Mouse (Mus musculus): Measurements from ENCODE around the gene Mthfr. TPM values are rescaled to one million over a fixed set of nuclear protein-coding genes. Genes with fewer than 3 reads are reported as not detected.

Mthfr gene
- polyA plus RNA-seq, 1 experiment, result 36.3 TPM

DNA sequence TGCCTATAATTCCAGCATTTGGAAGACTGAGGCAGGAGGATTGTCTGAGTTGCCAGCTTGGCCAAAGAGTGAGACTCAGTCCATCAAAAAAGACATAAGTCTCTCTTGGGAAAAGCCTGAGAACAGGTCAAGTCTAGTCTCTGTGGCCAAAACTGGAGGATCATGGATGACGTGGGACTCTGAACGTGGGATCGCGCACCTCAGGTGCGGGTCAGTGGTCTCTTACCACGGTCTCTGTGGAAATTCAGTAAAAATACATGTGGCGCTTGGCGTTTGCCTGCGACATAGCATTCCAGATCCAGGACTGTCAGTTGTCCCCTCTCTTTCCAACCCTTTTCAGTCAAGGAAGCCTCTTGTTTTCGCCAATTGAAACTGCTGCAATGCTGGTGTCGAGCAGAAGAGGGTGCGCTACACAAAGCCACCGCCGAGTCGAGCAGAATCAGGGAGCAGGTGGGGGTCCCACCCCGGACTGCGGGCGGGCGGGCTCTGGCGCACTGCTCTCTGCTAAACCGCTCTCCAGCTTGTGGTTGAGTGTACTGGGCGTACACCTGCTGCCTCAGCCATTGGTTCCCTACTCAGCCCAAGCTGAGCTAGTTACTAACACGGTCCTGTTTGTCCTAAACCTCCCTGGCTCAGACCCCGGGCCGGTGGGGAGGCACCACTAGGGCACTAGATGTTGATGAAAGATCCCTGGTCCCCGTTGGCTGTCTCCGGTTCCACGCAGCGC lies 63.1 kb downstream of the Mthfr start:
- H3K4me3 ChIP-seq (ENCODE audit: insufficient read depth, low read depth, low read length), result peak overlapping the region; percentile 2
- H3K4me1 ChIP-seq (ENCODE audit: control insufficient read depth, insufficient read depth, low read length), result no peaks in the 10 kb centered on the region
- no peaks in the 10 kb centered on the region for H3K36me3 ChIP-seq (ENCODE audit: control insufficient read depth, insufficient read depth, low read length)
- no peaks in the 10 kb centered on the region for H3K27me3 ChIP-seq (replicated peaks; ENCODE audit: control insufficient read depth, insufficient read depth, low read length)
- TF ChIP-seq CTCF (conservative IDR thresholded peaks at IDR 0.05; ENCODE audit: insufficient read depth, insufficient read length, low read depth, low read length) (peak; percentile 48; the same call in 1 of the 2 replicates), POLR2A (IDR thresholded peaks at IDR 0.05; ENCODE audit: low read depth, low read length) (no peak)
- 20% methylated on average over 29 of the region's 29 CpGs for WGBS
- peak; percentile 60 for DNase-seq
- H3K27ac ChIP-seq (ENCODE audit: insufficient read depth, low read depth, low read length), result no peak overlapping the region

DNA sequence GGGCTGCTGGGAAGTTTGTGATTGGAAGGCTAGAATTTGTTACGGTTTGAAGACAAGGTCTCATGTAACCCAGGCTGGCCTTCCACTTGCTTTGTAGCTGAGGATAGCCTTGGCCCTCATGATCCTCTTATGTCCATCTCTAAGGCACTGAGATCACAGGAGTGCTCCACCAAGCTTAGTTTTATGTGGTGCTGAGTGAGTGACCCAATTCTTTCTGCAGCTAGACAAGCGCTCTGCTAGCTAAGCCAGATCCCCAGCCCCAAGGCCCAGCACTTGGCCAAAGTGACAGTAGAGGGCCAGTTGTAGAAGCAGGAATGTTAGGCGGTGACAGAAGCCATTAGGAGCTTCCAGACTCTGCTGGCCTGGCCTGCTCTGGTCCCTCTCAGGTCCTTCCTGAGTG lies 65.3 kb downstream of the Mthfr start:
- H3K27ac ChIP-seq (ENCODE audit: insufficient read depth, low read depth, low read length), result no peak overlapping the region
- no peak overlapping the region for H3K4me3 ChIP-seq (ENCODE audit: insufficient read depth, low read depth, low read length)
- no peak for TF ChIP-seq POLR2A (IDR thresholded peaks at IDR 0.05; ENCODE audit: low read depth, low read length)
- no peak for TF ChIP-seq CTCF (conservative IDR thresholded peaks at IDR 0.05; ENCODE audit: insufficient read depth, insufficient read length, low read depth, low read length)
- no peaks in the 10 kb centered on the region for H3K36me3 ChIP-seq (ENCODE audit: control insufficient read depth, insufficient read depth, low read length)
- H3K4me1 ChIP-seq (ENCODE audit: control insufficient read depth, insufficient read depth, low read length), result no peaks in the 10 kb centered on the region
- 93% methylated on average over 3 of the region's 3 CpGs for WGBS
- no peak for DNase-seq
- no peaks in the 10 kb centered on the region for H3K27me3 ChIP-seq (replicated peaks; ENCODE audit: control insufficient read depth, insufficient read depth, low read length)

DNA sequence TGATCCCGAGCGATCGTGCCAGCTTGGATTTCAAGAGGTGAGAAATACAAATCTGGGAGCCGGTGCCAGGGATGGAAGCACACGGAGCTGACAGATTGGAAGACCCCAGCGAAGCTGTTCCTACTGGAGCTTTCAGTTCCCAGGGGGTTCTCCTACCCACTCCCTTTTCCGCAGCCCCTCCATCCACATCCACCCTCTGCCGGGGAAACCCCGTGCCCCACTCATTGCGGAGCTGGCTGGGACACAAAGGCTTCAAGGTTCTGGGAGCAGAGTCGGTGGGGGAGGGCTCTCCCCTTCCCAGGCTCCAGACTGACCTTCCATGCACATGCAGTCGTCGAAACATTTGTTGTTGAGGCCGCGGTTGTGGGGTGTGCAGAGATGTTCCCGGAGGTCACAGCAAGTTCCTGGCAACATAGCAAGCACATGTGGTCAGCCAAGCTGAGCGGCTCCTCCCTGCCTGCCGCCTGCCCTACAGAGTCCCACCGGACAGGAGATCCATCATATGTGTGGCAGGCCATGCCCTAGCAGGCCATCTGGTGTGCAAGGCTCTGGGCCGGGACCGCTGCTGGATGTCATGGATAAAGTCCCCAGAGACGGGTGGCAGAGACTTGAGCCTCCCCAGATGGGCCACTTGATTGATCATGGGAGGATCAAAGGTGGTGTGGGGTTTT lies 68.9 kb downstream of the Mthfr start:
- 13% methylated on average over 22 of the region's 22 CpGs for whole genome bisulfite sequencing
- Histone ChIP-seq H3K4me3 (ENCODE audit: insufficient read depth, low read depth, low read length) (no peak overlapping the region), H3K27ac (ENCODE audit: insufficient read depth, low read depth, low read length) (no peak overlapping the region), H3K4me1 (ENCODE audit: control insufficient read depth, insufficient read depth, low read length) (no peaks in the 10 kb centered on the region), H3K36me3 (ENCODE audit: control insufficient read depth, insufficient read depth, low read length) (no peaks in the 10 kb centered on the region), H3K27me3 (replicated peaks; ENCODE audit: control insufficient read depth, insufficient read depth, low read length) (no peaks in the 10 kb centered on the region)
- DNase-seq, result peak; percentile 24
- no peak for TF ChIP-seq POLR2A (IDR thresholded peaks at IDR 0.05; ENCODE audit: low read depth, low read length)
- TF ChIP-seq CTCF (conservative IDR thresholded peaks at IDR 0.05; ENCODE audit: insufficient read depth, insufficient read length, low read depth, low read length), result no peak

DNA sequence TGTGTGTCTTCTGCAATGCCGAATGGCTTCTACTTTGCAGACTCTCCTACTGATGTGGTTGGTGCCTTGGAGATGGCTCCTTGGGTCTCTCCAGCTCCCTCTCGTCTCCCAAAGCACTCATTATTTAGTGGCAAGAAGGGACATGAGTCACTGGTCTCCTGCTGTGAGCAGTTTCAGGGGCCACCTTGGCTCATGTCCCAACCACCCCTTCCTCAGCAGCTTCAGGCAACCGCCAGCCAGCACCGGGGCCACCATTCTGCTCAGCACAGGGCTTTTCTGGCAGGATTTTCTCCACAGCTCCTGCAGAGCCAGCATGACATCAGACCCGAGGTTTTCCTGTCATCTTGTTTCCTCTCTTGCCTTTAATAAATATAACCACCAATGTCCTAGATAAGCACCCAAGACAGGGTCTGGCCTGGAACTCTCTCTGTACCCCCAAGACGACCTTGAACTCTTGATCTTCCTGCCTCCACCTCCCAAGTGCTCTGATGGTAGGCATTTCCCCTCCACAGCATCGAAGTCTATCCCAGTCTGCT lies 69.8 kb downstream of the Mthfr start:
- no peak overlapping the region for H3K4me3 ChIP-seq (ENCODE audit: insufficient read depth, low read depth, low read length)
- H3K27me3 ChIP-seq (replicated peaks; ENCODE audit: control insufficient read depth, insufficient read depth, low read length), result no peaks in the 10 kb centered on the region
- no peaks in the 10 kb centered on the region for H3K4me1 ChIP-seq (ENCODE audit: control insufficient read depth, insufficient read depth, low read length)
- peak; percentile 6 for DNase-seq
- H3K36me3 ChIP-seq (ENCODE audit: control insufficient read depth, insufficient read depth, low read length), result no peaks in the 10 kb centered on the region
- TF ChIP-seq CTCF (conservative IDR thresholded peaks at IDR 0.05; ENCODE audit: insufficient read depth, insufficient read length, low read depth, low read length) (no peak), POLR2A (IDR thresholded peaks at IDR 0.05; ENCODE audit: low read depth, low read length) (no peak)
- H3K27ac ChIP-seq (ENCODE audit: insufficient read depth, low read depth, low read length), result no peak overlapping the region
- 50% methylated on average over 7 of the region's 7 CpGs for WGBS

Other genes starting within 250 kb of the Mthfr start
- 0.30 and 0.70 TPM in 2 replicates for gene Zfp984, start 229.3 kb upstream of the Mthfr start, polyA plus RNA-seq (2012; rRNA removed)
- gene Zfp933, start 190.7 kb upstream of the Mthfr start, polyA plus RNA-seq (2012; rRNA removed), result 0.90 and 1.2 TPM in 2 replicates
- gene Miip, start 170.3 kb upstream of the Mthfr start, polyA plus RNA-seq (2012; rRNA removed), result 27.7 and 35.6 TPM in 2 replicates
- 1.0 and 1.4 TPM in 2 replicates for gene Fv1, start 170.1 kb upstream of the Mthfr start, polyA plus RNA-seq (2012; rRNA removed)
- gene Mfn2, start 134.4 kb upstream of the Mthfr start, polyA plus RNA-seq (2012; rRNA removed), result 82.8 and 85.5 TPM in 2 replicates
- gene Plod1, start 102.3 kb upstream of the Mthfr start, polyA plus RNA-seq (2012; rRNA removed), result 42.1 and 45.9 TPM in 2 replicates
- gene 2510039O18Rik, start 98.2 kb upstream of the Mthfr start, polyA plus RNA-seq (2012; rRNA removed), result 62.6 and 82.4 TPM in 2 replicates
- not detected in 2 replicates for gene Nppb, start 53.3 kb upstream of the Mthfr start, polyA plus RNA-seq (2012; rRNA removed)
- 0.30 and 0.58 TPM in 2 replicates for gene Nppa, start 38.4 kb upstream of the Mthfr start, polyA plus RNA-seq (2012; rRNA removed)
- 28.8 and 32.3 TPM in 2 replicates for gene Clcn6, start 256 bp upstream of the Mthfr start, polyA plus RNA-seq (2012; rRNA removed)
- gene Agtrap, start 49.0 kb downstream of the Mthfr start, polyA plus RNA-seq (2012; rRNA removed), result 111 and 119 TPM in 2 replicates
- gene Mad2l2, start 91.3 kb downstream of the Mthfr start, polyA plus RNA-seq (2012; rRNA removed), result 22.8 and 25.5 TPM in 2 replicates
- 0.03 and 0.11 TPM in 2 replicates for gene Draxin, start 91.6 kb downstream of the Mthfr start, polyA plus RNA-seq (2012; rRNA removed)
- gene Fbxo6, start 113.1 kb downstream of the Mthfr start, polyA plus RNA-seq (2012; rRNA removed), result 58.2 and 63.4 TPM in 2 replicates
- gene Fbxo44, start 121.4 kb downstream of the Mthfr start, polyA plus RNA-seq (2012; rRNA removed), result 29.8 and 45.7 TPM in 2 replicates
- gene Fbxo2, start 121.5 kb downstream of the Mthfr start, polyA plus RNA-seq (2012; rRNA removed), result 1.5 and 2.3 TPM in 2 replicates
- gene Disp3, start 248.9 kb downstream of the Mthfr start, polyA plus RNA-seq (2012; rRNA removed), result 0.03 TPM in 2 replicates